Mouse (Mus musculus): ENCODE measurements around the gene Ccdc15. TPM values are rescaled to one million over a fixed set of nuclear protein-coding genes. Genes with fewer than 3 reads are reported as not detected.

The Ccdc15 gene
- polyA plus RNA-seq, 1 experiment from 2014 or later = 8.3 TPM

- WGBS = 73% methylated on average over 5 of the region's 5 CpGs
Observed at GRCm38 (mm10) chr9:37365706-37366105, 17.5 kb upstream of the Ccdc15 start.

GRCm38 (mm10) chr9:37364392-37364791 is 16.2 kb upstream of the Ccdc15 start:
- DNase-seq (ENCODE audit: low spot score) = no peak
- Histone ChIP-seq H3K27me3 (ENCODE audit: low read depth, poor library complexity, severe bottlenecking) (no peaks in the 10 kb centered on the region), H3K36me3 (no peaks in the 10 kb centered on the region), H3K27ac (no peak overlapping the region), H3K4me3 (no peak overlapping the region), H3K9me3 (replicated peaks) (no peaks in the 10 kb centered on the region), H3K4me1 (peaks cover 7% of the 10 kb centered on the region)
- WGBS = 82% methylated on average over 3 of the region's 3 CpGs

More at GRCm38 (mm10) chr9:37365706-37366105, 17.5 kb upstream of the Ccdc15 start:
- H3K9me3 ChIP-seq (replicated peaks) = no peaks in the 10 kb centered on the region
- no peaks in the 10 kb centered on the region for H3K36me3 ChIP-seq
- no peaks in the 10 kb centered on the region for H3K4me1 ChIP-seq
- DNase-seq (ENCODE audit: low spot score) = no peak
- H3K27ac ChIP-seq = no peak overlapping the region
- H3K4me3 ChIP-seq = no peak overlapping the region
- H3K27me3 ChIP-seq (ENCODE audit: low read depth, poor library complexity, severe bottlenecking) = no peaks in the 10 kb centered on the region

- no peak for DNase-seq (ENCODE audit: low spot score)
- whole genome bisulfite sequencing = 76% methylated on average over 3 of the region's 3 CpGs
- Histone ChIP-seq H3K9me3 (replicated peaks) (no peaks in the 10 kb centered on the region), H3K36me3 (no peaks in the 10 kb centered on the region), H3K4me1 (peaks cover 11% of the 10 kb centered on the region), H3K4me3 (no peak overlapping the region), H3K27me3 (ENCODE audit: low read depth, poor library complexity, severe bottlenecking) (no peaks in the 10 kb centered on the region), H3K27ac (no peak overlapping the region)
Observed at GRCm38 (mm10) chr9:37363551-37363950, 15.3 kb upstream of the Ccdc15 start.

- H3K27me3 ChIP-seq (ENCODE audit: low read depth, poor library complexity, severe bottlenecking) = no peaks in the 10 kb centered on the region
- H3K27ac ChIP-seq = no peak overlapping the region
- WGBS = 66% methylated on average over 1 of the region's 1 CpGs
- H3K4me3 ChIP-seq = no peak overlapping the region
- peaks cover 11% of the 10 kb centered on the region for H3K4me1 ChIP-seq
- no peaks in the 10 kb centered on the region for H3K36me3 ChIP-seq
- no peaks in the 10 kb centered on the region for H3K9me3 ChIP-seq (replicated peaks)
- no peak for DNase-seq (ENCODE audit: low spot score)
Observed at GRCm38 (mm10) chr9:37362881-37363280, 14.6 kb upstream of the Ccdc15 start.

- no peaks in the 10 kb centered on the region for H3K9me3 ChIP-seq (replicated peaks)
- H3K4me1 ChIP-seq = peaks cover 11% of the 10 kb centered on the region
- no peak overlapping the region for H3K27ac ChIP-seq
- no peaks in the 10 kb centered on the region for H3K36me3 ChIP-seq
- DNase-seq (ENCODE audit: low spot score) = no peak
- H3K4me3 ChIP-seq = no peak overlapping the region
- H3K27me3 ChIP-seq (ENCODE audit: low read depth, poor library complexity, severe bottlenecking) = no peaks in the 10 kb centered on the region
Observed at GRCm38 (mm10) chr9:37362084-37362483, 13.9 kb upstream of the Ccdc15 start.

GRCm38 (mm10) chr9:37359331-37360220 is 11.3 kb upstream of the Ccdc15 start:
- H3K36me3 ChIP-seq = no peaks in the 10 kb centered on the region
- H3K4me1 ChIP-seq = peaks cover 11% of the 10 kb centered on the region
- 70% methylated on average over 6 of the region's 6 CpGs for WGBS
- H3K27ac ChIP-seq = peak overlapping the region; percentile 62; the same call in 1 of the 2 replicates
- H3K27me3 ChIP-seq (ENCODE audit: low read depth, poor library complexity, severe bottlenecking) = no peaks in the 10 kb centered on the region
- H3K4me3 ChIP-seq = no peak overlapping the region
- no peaks in the 10 kb centered on the region for H3K9me3 ChIP-seq (replicated peaks)
- DNase-seq (ENCODE audit: low spot score) = peak; percentile 35

- Histone ChIP-seq H3K27ac (no peak overlapping the region), H3K27me3 (ENCODE audit: low read depth, poor library complexity, severe bottlenecking) (no peaks in the 10 kb centered on the region), H3K4me1 (peaks cover 11% of the 10 kb centered on the region), H3K4me3 (no peak overlapping the region), H3K9me3 (replicated peaks) (no peaks in the 10 kb centered on the region), H3K36me3 (no peaks in the 10 kb centered on the region)
- 88% methylated on average over 7 of the region's 7 CpGs for WGBS
- no peak for DNase-seq (ENCODE audit: low spot score)
Observed at GRCm38 (mm10) chr9:37358713-37359330, 10.6 kb upstream of the Ccdc15 start.

- 71% methylated on average over 1 of the region's 1 CpGs for WGBS
- H3K36me3 ChIP-seq = no peaks in the 10 kb centered on the region
- no peak overlapping the region for H3K27ac ChIP-seq
- no peak for DNase-seq (ENCODE audit: low spot score)
- H3K4me1 ChIP-seq = peaks cover 5% of the 10 kb centered on the region
- H3K4me3 ChIP-seq = no peak overlapping the region
- no peaks in the 10 kb centered on the region for H3K27me3 ChIP-seq (ENCODE audit: low read depth, poor library complexity, severe bottlenecking)
- H3K9me3 ChIP-seq (replicated peaks) = no peaks in the 10 kb centered on the region
Observed at GRCm38 (mm10) chr9:37354485-37354884, 6.3 kb upstream of the Ccdc15 start.

- Histone ChIP-seq H3K27ac (no peak overlapping the region), H3K36me3 (no peaks in the 10 kb centered on the region), H3K27me3 (ENCODE audit: low read depth, poor library complexity, severe bottlenecking) (no peaks in the 10 kb centered on the region), H3K9me3 (replicated peaks) (no peaks in the 10 kb centered on the region), H3K4me3 (no peak overlapping the region), H3K4me1 (peaks cover 5% of the 10 kb centered on the region; the same call in 1 of the 2 replicates)
- WGBS = 68% methylated on average over 2 of the region's 2 CpGs
- no peak for DNase-seq (ENCODE audit: low spot score)
Observed at GRCm38 (mm10) chr9:37351266-37351665, 3.0 kb upstream of the Ccdc15 start.

- Histone ChIP-seq H3K36me3 (no peaks in the 10 kb centered on the region), H3K9me3 (replicated peaks) (no peaks in the 10 kb centered on the region), H3K4me3 (peak overlapping the region; percentile 77), H3K27ac (peak overlapping the region; percentile 94), H3K27me3 (ENCODE audit: low read depth, poor library complexity, severe bottlenecking) (no peaks in the 10 kb centered on the region), H3K4me1 (peaks cover 5% of the 10 kb centered on the region; the same call in 1 of the 2 replicates)
- no peak for DNase-seq (ENCODE audit: low spot score)
- WGBS = 92% methylated on average over 3 of the region's 3 CpGs
Observed at GRCm38 (mm10) chr9:37349050-37349449, 818 bp upstream of the Ccdc15 start.

GRCm38 (mm10) chr9:37347184-37347987 is 846 bp downstream of the Ccdc15 start:
- WGBS = 24% methylated on average over 12 of the region's 12 CpGs
- Histone ChIP-seq H3K4me3 (peak overlapping the region; percentile 77), H3K9me3 (replicated peaks) (no peaks in the 10 kb centered on the region), H3K36me3 (peaks cover 5% of the 10 kb centered on the region), H3K4me1 (peaks cover 5% of the 10 kb centered on the region; the same call in 1 of the 2 replicates), H3K27ac (peak overlapping the region; percentile 94), H3K27me3 (ENCODE audit: low read depth, poor library complexity, severe bottlenecking) (no peaks in the 10 kb centered on the region)
- DNase-seq (ENCODE audit: low spot score) = no peak

- 89% methylated on average over 3 of the region's 3 CpGs for WGBS
Observed at GRCm38 (mm10) chr9:37345406-37345805, 2.8 kb downstream of the Ccdc15 start.

More at GRCm38 (mm10) chr9:37345406-37345805, 2.8 kb downstream of the Ccdc15 start:
- Histone ChIP-seq H3K4me1 (peaks cover 5% of the 10 kb centered on the region; the same call in 1 of the 2 replicates), H3K4me3 (no peak overlapping the region), H3K27ac (no peak overlapping the region), H3K9me3 (replicated peaks) (no peaks in the 10 kb centered on the region), H3K36me3 (peaks cover 12% of the 10 kb centered on the region), H3K27me3 (ENCODE audit: low read depth, poor library complexity, severe bottlenecking) (no peaks in the 10 kb centered on the region)
- DNase-seq (ENCODE audit: low spot score) = no peak
